Mouse (Mus musculus) kidney, adult 11 months (tissue): ENCODE data around the gene Tex52.
"Not testable (repeated sequence)": the region's sequence is repeated elsewhere in the genome, so short reads cannot be mapped to it uniquely, and the experiment has no call there.

Experiments used
- DNase-seq: peaks from one replicate; pipeline ENCODE4 v3.0.0; 2022

Gene Tex52

GRCm38 (mm10) chr6:128375192-128375591, at the start of gene Tex52, which contains the start of gene Gm44596:
Gene Tex52 (plus strand): TSS chr6:128375456.
Gene Gm44596 (plus strand): TSS chr6:128375503.
- DNase-seq, result no peak

GRCm38 (mm10) chr6:128334397-128335124, 40.7 kb upstream of the Tex52 start:
- peak; percentile 47 for DNase-seq

GRCm38 (mm10) chr6:128337467-128337866, 37.8 kb upstream of the Tex52 start:
- DNase-seq, result peak; percentile 49

GRCm38 (mm10) chr6:128338876-128339275, 36.4 kb upstream of the Tex52 start:
- no peak for DNase-seq

- no peak for DNase-seq
Measured at GRCm38 (mm10) chr6:128341956-128342723, 33.1 kb upstream of the Tex52 start.

GRCm38 (mm10) chr6:128345623-128346022, 29.6 kb upstream of the Tex52 start:
- no peak for DNase-seq

DNA sequence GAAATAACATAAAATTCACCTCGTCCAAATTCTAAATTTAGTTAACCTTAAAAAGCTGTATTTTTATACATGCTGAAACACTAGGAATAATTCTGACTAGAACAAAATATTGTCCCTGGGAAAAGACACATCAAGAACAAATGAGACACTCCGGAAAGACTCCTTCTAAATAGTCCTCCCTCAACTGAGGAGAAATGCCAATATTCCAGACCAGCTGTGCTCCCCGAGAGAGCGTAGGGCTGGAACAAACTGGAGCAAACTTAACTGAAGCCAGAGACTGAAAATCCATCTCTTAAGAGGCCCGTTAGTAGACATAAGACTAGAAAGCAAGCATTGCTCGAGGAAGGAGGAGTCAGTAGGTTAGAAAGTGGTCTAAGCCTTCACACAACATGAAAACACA, 28.5 kb upstream of the Tex52 start:
- no peak for DNase-seq

DNA sequence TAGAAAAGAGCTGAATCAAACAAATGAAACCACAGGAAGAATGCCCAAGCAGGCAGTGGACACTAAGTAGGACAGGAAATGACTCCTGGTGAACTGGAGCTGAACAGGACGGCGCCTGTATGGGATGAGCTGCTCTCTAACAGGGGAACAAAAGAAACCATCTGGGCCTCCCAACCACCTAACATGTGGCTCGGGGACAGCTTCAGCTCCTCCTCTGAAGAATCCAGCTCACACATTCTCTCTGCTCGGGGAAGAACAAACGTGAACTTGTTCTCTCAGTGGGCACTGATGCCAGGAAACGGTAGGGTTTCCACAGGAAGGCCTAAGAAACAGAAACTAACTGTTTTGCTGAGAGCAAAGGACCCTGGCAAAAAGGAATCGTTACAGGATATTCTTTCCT, 25.5 kb upstream of the Tex52 start:
- no peak for DNase-seq

DNA sequence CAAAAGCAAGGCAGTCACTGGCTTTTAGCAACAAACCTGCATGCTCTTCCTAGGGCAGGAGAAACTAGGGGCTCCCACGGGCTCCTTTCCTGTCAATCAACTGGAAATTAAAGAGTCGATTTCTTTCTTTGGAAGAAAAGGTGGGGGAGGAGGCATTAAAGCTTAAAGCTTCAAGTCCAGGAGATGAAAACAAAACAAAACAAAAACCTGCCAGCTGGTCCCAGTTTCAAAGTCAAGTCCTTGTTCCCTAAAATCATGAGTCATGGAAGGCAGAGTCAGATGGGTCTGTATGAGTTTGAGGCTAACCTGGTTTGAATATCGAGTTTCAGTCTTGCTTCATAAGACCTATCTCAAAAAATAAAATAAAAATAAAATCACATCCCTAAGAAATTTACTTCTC, 21.1 kb upstream of the Tex52 start:
- DNase-seq, result no peak

- DNase-seq, result peak; percentile 60
Measured at GRCm38 (mm10) chr6:128355201-128355681, 20.0 kb upstream of the Tex52 start.

- DNase-seq, result peak; percentile 96
Measured at GRCm38 (mm10) chr6:128355726-128356416, 19.4 kb upstream of the Tex52 start, which contains the start of gene Tulp3. Gene Tulp3 (minus strand): TSS chr6:128355851.

- peak; percentile 54 for DNase-seq
Measured at GRCm38 (mm10) chr6:128358999-128359398, 16.3 kb upstream of the Tex52 start.

DNA sequence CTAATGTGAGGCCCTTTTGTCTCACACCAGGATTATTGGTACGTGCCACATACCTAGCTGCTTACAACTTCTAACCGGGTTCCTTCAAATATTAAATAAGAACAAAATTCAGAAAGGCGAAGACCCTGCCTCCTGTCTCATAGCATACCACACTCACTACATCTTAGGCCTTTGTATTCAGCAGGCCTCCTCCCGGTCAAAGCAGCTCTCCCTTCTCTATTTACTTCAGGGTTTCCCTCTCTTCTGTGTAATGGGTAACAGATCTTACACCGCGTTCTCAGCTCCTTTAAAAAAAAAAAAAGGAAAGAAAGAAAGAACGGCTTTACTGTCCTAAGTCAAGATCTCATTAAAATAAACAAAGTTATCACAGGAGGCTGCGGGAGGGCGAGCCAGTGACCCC, 13.4 kb upstream of the Tex52 start:
- DNase-seq, result no peak

DNA sequence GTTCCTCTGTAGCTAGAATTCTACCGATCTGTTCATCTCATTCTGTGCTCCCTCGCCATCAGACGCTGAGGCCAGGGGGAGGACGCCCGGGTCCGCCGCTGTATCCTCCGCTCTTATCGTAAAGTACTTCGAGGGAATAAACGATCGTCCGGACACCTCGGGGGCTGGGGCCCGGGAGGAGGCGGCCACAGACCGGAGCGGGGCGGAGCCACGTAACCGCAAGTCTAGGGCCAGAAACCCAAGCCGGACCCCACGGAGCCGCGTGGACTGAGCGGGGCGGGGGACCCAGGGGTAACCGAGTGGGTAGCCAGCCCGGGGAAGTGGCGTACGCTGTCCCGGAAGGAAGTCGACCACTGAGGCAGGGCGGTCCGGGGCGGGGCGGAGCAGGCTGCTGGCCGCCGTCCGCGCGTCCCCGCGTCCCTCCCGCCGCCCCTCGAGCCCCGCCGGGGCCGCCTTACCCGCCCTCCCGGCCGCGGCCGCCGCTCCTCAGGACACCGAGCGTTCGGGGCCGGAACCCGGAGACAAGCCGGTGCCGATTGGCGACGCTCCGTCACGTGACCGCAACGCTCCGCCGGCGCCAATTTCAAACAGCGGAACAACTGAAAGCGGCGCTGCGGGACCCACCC, 12.8 kb upstream of the Tex52 start, which contains the start of the genes Rhno1 and Foxm1:
Rhno1 (minus strand) TSS at position 531 of the 626 bp plus-strand sequence.
Foxm1 (plus strand) TSS at position 587 of the 626 bp plus-strand sequence.
- DNase-seq, result peak; percentile 84

GRCm38 (mm10) chr6:128363007-128363825, 12.0 kb upstream of the Tex52 start:
- DNase-seq, result no peak

- DNase-seq, result no peak
Measured at GRCm38 (mm10) chr6:128364721-128365120, 10.5 kb upstream of the Tex52 start.

- DNase-seq, result no peak
Measured at GRCm38 (mm10) chr6:128366466-128366865, 8.8 kb upstream of the Tex52 start.

- DNase-seq, result no peak
Measured at GRCm38 (mm10) chr6:128370040-128370439, 5.2 kb upstream of the Tex52 start.

GRCm38 (mm10) chr6:128376371-128377085, 1.3 kb downstream of the Tex52 start:
- DNase-seq, result no peak

DNA sequence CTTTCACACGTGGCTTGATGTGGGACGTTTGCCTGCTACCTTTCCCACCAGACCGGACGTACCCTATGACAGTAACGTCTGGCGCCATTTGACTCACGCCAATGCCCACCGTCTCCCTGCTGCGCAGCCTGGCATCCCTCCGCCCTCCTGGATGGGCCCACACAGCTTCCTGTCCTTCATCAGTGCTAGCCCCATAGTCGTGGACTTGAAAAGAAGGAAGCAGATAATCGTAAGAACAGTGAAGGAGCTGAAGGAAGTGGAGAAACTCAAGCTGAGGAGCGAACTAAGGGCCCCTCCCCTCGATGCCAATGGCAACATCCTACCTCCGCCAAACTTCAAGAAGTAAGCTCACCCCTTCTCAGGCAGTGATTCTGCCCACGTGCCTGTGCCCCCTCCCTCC, 4.4 kb downstream of the Tex52 start:
- DNase-seq, result no peak

- DNase-seq, result not testable (repeated sequence)
Measured at GRCm38 (mm10) chr6:128380594-128381167, 5.4 kb downstream of the Tex52 start.
